Mouse (Mus musculus): ENCODE data around the gene Mdm1. TPM values are rescaled to one million over a fixed set of nuclear protein-coding genes. Genes with fewer than 3 reads are reported as not detected.

Mdm1 gene
- total and polyA plus RNA-seq, 2 experiments = 0.35 to 1.1 TPM

DNA sequence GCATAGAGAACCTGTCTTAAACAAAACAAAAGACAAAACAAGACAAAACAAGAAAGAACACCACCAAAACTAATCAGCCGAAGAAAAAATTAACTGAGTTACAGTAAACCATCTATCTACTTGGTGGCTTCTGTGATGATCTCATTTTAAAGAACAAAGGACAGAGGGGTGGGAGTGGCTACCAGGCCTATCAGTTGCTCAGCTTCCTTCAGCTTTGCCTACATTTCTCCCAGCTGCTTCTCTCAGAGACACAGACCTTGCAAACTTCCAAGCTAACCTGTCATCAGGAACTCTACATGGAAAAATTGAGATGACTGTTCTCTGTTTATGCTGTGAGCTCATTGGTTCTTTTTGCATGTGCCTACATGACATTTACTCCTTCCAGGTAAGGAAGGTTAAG lies 27.3 kb upstream of the Mdm1 start:
- no peak overlapping the region for H3K4me3 ChIP-seq (ENCODE audit: insufficient read depth, low read depth, low read length)
- DNase-seq (ENCODE audit: extremely low read depth, low read depth, low spot score) = no peak
- no peak for TF ChIP-seq CTCF (IDR thresholded peaks at IDR 0.05; ENCODE audit: low read depth, low read length)
- no peak for TF ChIP-seq POLR2A (IDR thresholded peaks at IDR 0.05; ENCODE audit: extremely low read depth, insufficient read depth, low read length)
- H3K27me3 ChIP-seq (ENCODE audit: control insufficient read depth, insufficient read depth, low read length) = no peaks in the 10 kb centered on the region
- no peak overlapping the region for H3K27ac ChIP-seq (replicated peaks; ENCODE audit: insufficient read depth, low read depth, low read length)
- no peak overlapping the region for H3K9ac ChIP-seq (ENCODE audit: low read depth, low read length)
- H3K4me1 ChIP-seq (ENCODE audit: control insufficient read depth, insufficient read depth, low read length) = no peaks in the 10 kb centered on the region
- 85% methylated on average over 1 of the region's 1 CpGs for WGBS
- H3K36me3 ChIP-seq (ENCODE audit: control insufficient read depth, insufficient read depth, low read length) = no peaks in the 10 kb centered on the region
- no peaks in the 10 kb centered on the region for H3K79me2 ChIP-seq (ENCODE audit: control insufficient read depth, insufficient read depth, low read length)

DNA sequence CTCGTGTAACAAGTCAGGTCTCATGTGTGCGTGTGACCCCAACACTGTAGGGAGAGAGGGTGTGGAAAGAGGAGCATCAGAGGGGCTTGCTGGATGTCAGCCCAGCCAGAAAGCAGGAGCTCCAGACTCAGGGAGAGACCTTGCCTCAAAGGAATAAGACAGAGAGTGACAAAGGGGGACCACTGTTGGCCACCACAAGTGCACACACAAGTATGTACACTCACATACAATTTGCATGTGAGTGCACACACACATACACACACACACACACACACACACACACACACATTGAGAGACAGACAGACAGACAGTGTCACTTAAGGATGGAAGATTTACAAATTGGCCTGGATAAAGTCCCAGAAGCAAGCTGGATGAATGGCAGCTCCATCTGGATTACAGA lies 25.2 kb upstream of the Mdm1 start:
- H3K27ac ChIP-seq (replicated peaks; ENCODE audit: insufficient read depth, low read depth, low read length) = no peak overlapping the region
- DNase-seq (ENCODE audit: extremely low read depth, low read depth, low spot score) = no peak
- no peaks in the 10 kb centered on the region for H3K79me2 ChIP-seq (ENCODE audit: control insufficient read depth, insufficient read depth, low read length)
- no peak overlapping the region for H3K9ac ChIP-seq (ENCODE audit: low read depth, low read length)
- no peaks in the 10 kb centered on the region for H3K36me3 ChIP-seq (ENCODE audit: control insufficient read depth, insufficient read depth, low read length)
- H3K27me3 ChIP-seq (ENCODE audit: control insufficient read depth, insufficient read depth, low read length) = no peaks in the 10 kb centered on the region
- TF ChIP-seq POLR2A (IDR thresholded peaks at IDR 0.05; ENCODE audit: extremely low read depth, insufficient read depth, low read length) = no peak
- no peak for TF ChIP-seq CTCF (IDR thresholded peaks at IDR 0.05; ENCODE audit: low read depth, low read length)
- 85% methylated on average over 2 of the region's 2 CpGs for WGBS
- H3K4me1 ChIP-seq (ENCODE audit: control insufficient read depth, insufficient read depth, low read length) = no peaks in the 10 kb centered on the region
- H3K4me3 ChIP-seq (ENCODE audit: insufficient read depth, low read depth, low read length) = no peak overlapping the region

DNA sequence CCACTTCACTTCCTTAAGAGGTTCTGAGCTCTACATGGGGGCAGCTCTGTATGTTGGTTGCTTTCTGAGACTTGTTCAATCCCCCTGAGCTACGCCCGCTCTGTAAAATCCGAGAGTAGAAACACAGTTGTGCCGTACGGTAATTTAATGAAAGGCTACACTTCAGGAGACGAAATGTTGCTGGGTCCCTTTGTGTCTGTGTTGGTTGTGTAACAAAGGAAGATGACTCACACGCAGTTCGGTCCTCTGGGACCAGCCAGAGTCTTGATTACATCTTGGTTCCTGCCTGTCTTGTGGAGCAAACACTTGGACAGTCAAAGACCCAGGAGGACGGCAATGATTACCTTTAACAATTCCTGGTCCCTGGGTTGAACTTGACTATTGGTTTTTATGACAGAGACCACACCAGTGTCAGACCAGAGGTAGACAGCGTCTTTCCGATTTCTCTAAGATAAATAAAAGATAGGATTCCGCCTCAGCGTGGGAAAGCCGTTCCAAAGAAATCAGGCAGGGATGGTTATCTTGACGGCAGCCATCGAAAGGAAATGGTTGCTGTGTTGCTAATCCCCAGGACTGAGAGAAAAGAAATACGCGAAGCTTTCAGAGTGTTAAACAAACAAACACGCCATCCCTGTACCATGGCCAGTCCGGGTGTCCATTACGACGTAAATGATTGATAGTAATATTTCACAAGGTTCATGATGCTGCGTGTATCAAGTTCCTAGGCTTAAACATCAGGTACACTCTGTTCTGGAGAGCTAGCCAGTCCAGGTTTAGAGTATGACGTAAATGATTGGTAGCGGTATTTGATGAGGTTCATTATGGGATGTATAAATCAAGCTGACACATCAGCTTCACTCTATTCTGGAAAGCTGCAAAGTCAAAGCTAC lies 20.3 kb upstream of the Mdm1 start:
- H3K27ac ChIP-seq (replicated peaks; ENCODE audit: insufficient read depth, low read depth, low read length) = no peak overlapping the region

DNA sequence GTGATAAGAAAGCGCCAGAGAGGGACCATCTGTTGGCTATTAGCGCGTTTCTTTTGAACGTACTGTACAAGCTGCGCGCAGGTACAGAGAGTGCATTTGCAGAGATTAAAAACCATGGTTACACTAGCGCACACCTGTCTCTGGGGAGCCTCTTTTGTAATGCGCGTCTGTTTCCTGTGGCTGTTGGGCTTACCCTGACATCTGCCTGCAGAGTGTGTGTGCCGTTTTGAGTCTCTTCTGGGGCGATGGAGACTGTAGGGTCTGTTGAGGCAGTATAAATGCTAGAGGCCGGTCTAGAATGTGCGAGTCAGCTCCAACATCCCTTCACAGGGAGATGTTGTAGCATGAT lies 19.7 kb upstream of the Mdm1 start:
- no peaks in the 10 kb centered on the region for H3K79me2 ChIP-seq (ENCODE audit: control insufficient read depth, insufficient read depth, low read length)
- H3K27me3 ChIP-seq (ENCODE audit: control insufficient read depth, insufficient read depth, low read length) = no peaks in the 10 kb centered on the region
- H3K4me1 ChIP-seq (ENCODE audit: control insufficient read depth, insufficient read depth, low read length) = no peaks in the 10 kb centered on the region
- H3K36me3 ChIP-seq (ENCODE audit: control insufficient read depth, insufficient read depth, low read length) = no peaks in the 10 kb centered on the region
- H3K4me3 ChIP-seq (ENCODE audit: insufficient read depth, low read depth, low read length) = no peak overlapping the region
- TF ChIP-seq CTCF (IDR thresholded peaks at IDR 0.05; ENCODE audit: low read depth, low read length) = no peak
- no peak for TF ChIP-seq POLR2A (IDR thresholded peaks at IDR 0.05; ENCODE audit: extremely low read depth, insufficient read depth, low read length)
- H3K9ac ChIP-seq (ENCODE audit: low read depth, low read length) = no peak overlapping the region
- DNase-seq (ENCODE audit: extremely low read depth, low read depth, low spot score) = no peak
- WGBS = 63% methylated on average over 13 of the region's 13 CpGs
- H3K27ac ChIP-seq (replicated peaks; ENCODE audit: insufficient read depth, low read depth, low read length) = no peak overlapping the region

More for the DNA sequence above, 20.3 kb upstream of the Mdm1 start:
- TF ChIP-seq CTCF (IDR thresholded peaks at IDR 0.05; ENCODE audit: low read depth, low read length) = no peak
- TF ChIP-seq POLR2A (IDR thresholded peaks at IDR 0.05; ENCODE audit: extremely low read depth, insufficient read depth, low read length) = no peak
- Histone ChIP-seq H3K4me3 (ENCODE audit: insufficient read depth, low read depth, low read length) (no peak overlapping the region), H3K4me1 (ENCODE audit: control insufficient read depth, insufficient read depth, low read length) (no peaks in the 10 kb centered on the region), H3K36me3 (ENCODE audit: control insufficient read depth, insufficient read depth, low read length) (no peaks in the 10 kb centered on the region), H3K79me2 (ENCODE audit: control insufficient read depth, insufficient read depth, low read length) (no peaks in the 10 kb centered on the region), H3K27me3 (ENCODE audit: control insufficient read depth, insufficient read depth, low read length) (no peaks in the 10 kb centered on the region), H3K9ac (ENCODE audit: low read depth, low read length) (no peak overlapping the region)
- WGBS = 57% methylated on average over 25 of the region's 25 CpGs
- no peak for DNase-seq (ENCODE audit: extremely low read depth, low read depth, low spot score)

DNA sequence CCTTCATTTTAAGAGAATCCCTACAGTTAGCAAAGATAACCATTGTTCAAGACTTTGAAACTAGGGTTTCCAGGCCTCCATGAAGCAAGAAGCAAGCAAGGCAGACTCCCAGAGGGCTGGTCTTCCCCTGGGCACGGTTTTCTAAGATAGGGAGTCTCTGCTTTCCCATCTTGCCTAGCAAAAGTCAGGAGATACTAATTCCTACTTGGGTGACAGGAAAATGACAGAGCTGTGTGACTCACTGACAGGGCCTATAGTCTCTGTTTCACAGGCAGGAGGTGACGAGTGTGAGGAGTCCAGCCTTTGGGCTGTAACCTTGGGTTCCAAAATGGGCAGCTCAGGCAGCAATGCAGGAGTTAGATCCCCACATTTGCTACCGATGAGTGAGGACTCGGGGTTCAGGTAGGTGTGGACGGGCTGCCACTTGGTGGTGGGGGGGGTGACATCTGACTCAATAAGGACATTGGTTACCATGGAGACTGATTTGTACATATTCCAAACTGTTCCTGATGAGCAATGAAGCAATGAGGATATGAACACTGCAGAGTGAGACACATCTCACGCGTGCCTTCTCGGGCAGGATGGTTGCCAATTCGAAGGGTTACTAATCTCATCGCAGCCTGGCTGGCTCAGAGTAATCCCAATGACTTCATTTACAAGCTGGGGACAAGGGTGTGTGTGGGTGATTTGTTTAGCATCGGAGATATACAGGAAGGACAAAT lies 19.0 kb upstream of the Mdm1 start:
- Histone ChIP-seq H3K27me3 (ENCODE audit: control insufficient read depth, insufficient read depth, low read length) (no peaks in the 10 kb centered on the region), H3K4me3 (ENCODE audit: insufficient read depth, low read depth, low read length) (no peak overlapping the region), H3K4me1 (ENCODE audit: control insufficient read depth, insufficient read depth, low read length) (no peaks in the 10 kb centered on the region), H3K9ac (ENCODE audit: low read depth, low read length) (no peak overlapping the region), H3K27ac (replicated peaks; ENCODE audit: insufficient read depth, low read depth, low read length) (no peak overlapping the region), H3K79me2 (ENCODE audit: control insufficient read depth, insufficient read depth, low read length) (no peaks in the 10 kb centered on the region), H3K36me3 (ENCODE audit: control insufficient read depth, insufficient read depth, low read length) (no peaks in the 10 kb centered on the region)
- DNase-seq (ENCODE audit: extremely low read depth, low read depth, low spot score) = no peak
- 95% methylated on average over 11 of the region's 11 CpGs for WGBS
- TF ChIP-seq POLR2A (IDR thresholded peaks at IDR 0.05; ENCODE audit: extremely low read depth, insufficient read depth, low read length) (no peak), CTCF (IDR thresholded peaks at IDR 0.05; ENCODE audit: low read depth, low read length) (no peak)
